Mouse (Mus musculus) embryonic facial prominence, embryonic 15.5 days (tissue): ENCODE data around the gene Birc2. TPM values are rescaled to one million over a fixed set of nuclear protein-coding genes. Genes with fewer than 3 reads are reported as not detected.

Experiments used
- ATAC-seq: fragments of 200-750 bp; cut with Nextera tagmentation; 2 replicates; pipeline ENCODE4 v1.8.0; 2017; ENCODE audit warnings: low read depth, moderate TSS enrichment; ENCODE audit not compliant: insufficient number of reproducible peaks, low FRiP score, low TSS enrichment
- H3K27ac ChIP-seq: fragments of 300-500 bp; sonication (generic); replicated peaks from 2 replicates; pipeline ENCODE4 v1.5.1; 2015; ENCODE audit warnings: mild to moderate bottlenecking, inconsistent platforms
- H3K27me3 ChIP-seq: fragments of 300-500 bp; sonication (generic); 2 replicates; pipeline ENCODE4 v1.6.1; 2015; ENCODE audit warnings: inconsistent platforms
- H3K36me3 ChIP-seq: fragments of 300-500 bp; sonication (generic); 2 replicates; pipeline ENCODE4 v1.6.1; 2015; ENCODE audit warnings: mild to moderate bottlenecking, inconsistent platforms
- H3K4me1 ChIP-seq: fragments of 300-500 bp; sonication (generic); 2 replicates; pipeline ENCODE4 v1.6.1; 2015; ENCODE audit warnings: inconsistent platforms
- H3K4me2 ChIP-seq: fragments of 300-500 bp; sonication (generic); replicated peaks from 2 replicates; pipeline ENCODE4 v1.6.1; 2015; ENCODE audit warnings: mild to moderate bottlenecking, inconsistent platforms
- H3K4me3 ChIP-seq: fragments of 300-500 bp; sonication (generic); replicated peaks from 2 replicates; pipeline ENCODE4 v1.5.1; 2015; ENCODE audit warnings: mild to moderate bottlenecking, inconsistent platforms
- H3K9ac ChIP-seq: fragments of 300-500 bp; sonication (generic); 2 replicates; pipeline ENCODE4 v1.6.1; 2015; ENCODE audit warnings: inconsistent platforms
- H3K9me3 ChIP-seq: fragments of 300-500 bp; sonication (generic); replicated peaks from 2 replicates; pipeline ENCODE4 v1.6.1; 2016; ENCODE audit warnings: inconsistent platforms
- WGBS: fragments of 180-500 bp; shearing (Covaris S2); methylation state at CpG from one replicate; pipeline ENCODE4 v1.1.7; 2015; 5-methylcytosine and 5-hydroxymethylcytosine counted together
- microRNA-seq: library from miRNA; unstranded; fragments of <30 nt; microRNA quantifications from one replicate; pipeline ENCODE4, GENCODE M21; 2016; ENCODE audit warnings: borderline number of aligned reads
- polyA plus RNA-seq: library from polyadenylated mRNA; unstranded; fragments of >200 nt; fragmentation: Nextera tagmentation; extraction: Ambion mirVana; gene quantifications from 2 replicates; pipeline ENCODE4 v1.2.1, GENCODE M21; 2015

Birc2 gene
- polyA plus RNA-seq, 1 experiment from 2014 or later: 38.4 TPM

- H3K9me3 ChIP-seq: no peaks in the 10 kb centered on the region
- WGBS: 74% methylated on average over 4 of the region's 4 CpGs
Measured at GRCm38 (mm10) chr9:7772773-7773454, 64.0 kb downstream of the Birc2 start.

GRCm38 (mm10) chr9:7772361-7772760, 64.5 kb downstream of the Birc2 start:
- H3K36me3 ChIP-seq: peaks cover 30% of the 10 kb centered on the region; the same call in 1 of the 2 replicates
- H3K9me3 ChIP-seq: no peaks in the 10 kb centered on the region
- WGBS: 86% methylated on average over 2 of the region's 2 CpGs

More at GRCm38 (mm10) chr9:7772773-7773454, 64.0 kb downstream of the Birc2 start:
- Histone ChIP-seq H3K27me3 (no peaks in the 10 kb centered on the region), H3K4me3 (no peak overlapping the region), H3K4me2 (no peak overlapping the region), H3K36me3 (peaks cover 30% of the 10 kb centered on the region; the same call in 1 of the 2 replicates), H3K4me1 (peaks cover 9% of the 10 kb centered on the region; the same call in 1 of the 2 replicates), H3K27ac (no peak overlapping the region), H3K9ac (no peak overlapping the region)
- no peak for ATAC-seq

GRCm38 (mm10) chr9:7769491-7769890, 67.4 kb downstream of the Birc2 start:
- ATAC-seq: no peak
- Histone ChIP-seq H3K27ac (no peak overlapping the region), H3K9ac (no peak overlapping the region), H3K27me3 (no peaks in the 10 kb centered on the region), H3K4me2 (no peak overlapping the region), H3K9me3 (no peaks in the 10 kb centered on the region), H3K36me3 (peaks cover 30% of the 10 kb centered on the region; the same call in 1 of the 2 replicates), H3K4me3 (no peak overlapping the region), H3K4me1 (peaks cover 14% of the 10 kb centered on the region; the same call in 1 of the 2 replicates)
- WGBS: 77% methylated on average over 5 of the region's 5 CpGs

More at GRCm38 (mm10) chr9:7772361-7772760, 64.5 kb downstream of the Birc2 start:
- Histone ChIP-seq H3K4me1 (peaks cover 9% of the 10 kb centered on the region; the same call in 1 of the 2 replicates), H3K27me3 (no peaks in the 10 kb centered on the region), H3K4me2 (no peak overlapping the region), H3K27ac (no peak overlapping the region), H3K4me3 (no peak overlapping the region), H3K9ac (no peak overlapping the region)
- ATAC-seq: no peak

GRCm38 (mm10) chr9:7769081-7769480, 67.8 kb downstream of the Birc2 start:
- Histone ChIP-seq H3K4me2 (no peak overlapping the region), H3K9ac (no peak overlapping the region), H3K4me1 (peaks cover 14% of the 10 kb centered on the region; the same call in 1 of the 2 replicates), H3K36me3 (peaks cover 30% of the 10 kb centered on the region; the same call in 1 of the 2 replicates), H3K27ac (no peak overlapping the region), H3K27me3 (no peaks in the 10 kb centered on the region), H3K4me3 (no peak overlapping the region), H3K9me3 (no peaks in the 10 kb centered on the region)
- ATAC-seq: no peak
- WGBS: 62% methylated on average over 4 of the region's 4 CpGs

Small RNAs within 50 kb of the gene (microRNA-seq; reads per million reads assigned to microRNA genes)
- gene Mir5618: 3.1 reads per million, percentile 14 among the genes with 10 or more reads in this experiment

Other genes starting within 250 kb of the Birc2 start
- not detected in 2 replicates for gene Mmp20, start 208.8 kb downstream of the Birc2 start, polyA plus RNA-seq
- 0.16 TPM in 1 of 2 replicates, not detected in the other for gene Mmp7, start 145.0 kb downstream of the Birc2 start, polyA plus RNA-seq
- 115 and 125 TPM in 2 replicates for gene Tmem123, start 73.0 kb downstream of the Birc2 start, polyA plus RNA-seq
- 15.2 and 17.0 TPM in 2 replicates for gene Birc3, start 36.1 kb upstream of the Birc2 start, polyA plus RNA-seq
- 49.0 and 49.2 TPM in 2 replicates for gene Yap1, start 167.5 kb upstream of the Birc2 start, polyA plus RNA-seq
- gene Cfap300, start 205.8 kb upstream of the Birc2 start, polyA plus RNA-seq: 17.2 and 19.3 TPM in 2 replicates